8 mouse cellular contexts compared by ENCODE assay signal in the genomic region with DNA sequence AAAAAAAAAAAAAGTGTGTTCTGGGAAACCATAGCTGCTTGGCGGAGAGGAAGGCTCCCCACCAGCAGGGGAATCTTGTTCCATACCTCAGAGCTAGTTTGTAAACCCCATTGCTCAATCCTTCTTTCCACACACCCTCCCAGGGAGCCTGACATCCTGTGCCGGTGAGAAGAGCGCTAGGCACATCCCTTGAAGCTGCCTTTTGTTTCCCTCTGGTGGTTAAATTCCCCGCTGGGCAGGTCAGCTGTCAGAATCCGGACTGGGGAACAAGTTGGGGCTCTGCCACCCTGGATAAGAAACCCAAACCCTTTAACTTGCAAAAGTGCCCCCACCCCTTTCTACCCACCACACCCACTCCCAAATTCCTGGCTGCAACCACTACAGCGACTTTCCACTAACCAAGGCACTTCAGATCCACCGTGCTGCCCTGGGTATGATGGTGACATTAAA. TPM values are rescaled to one million over a fixed set of nuclear protein-coding genes. Genes with fewer than 3 reads are reported as not detected.
DNase-seq lines count a peak whose midpoint lies in the region; ATAC-seq and TF ChIP-seq lines count a peak whose summit lies in the region.

No protein-coding gene starts in this region.

- DNase-seq in hindbrain, embryonic 11.5 days (ENCODE audit: low spot score): peak; percentile 14
- DNase-seq in hindbrain, embryonic 14.5 days (ENCODE audit: low spot score): no peak
- DNase-seq in cerebellum, postnatal 25 days: peak; percentile 19 to 23
- DNase-seq in forebrain, embryonic 14.5 days (ENCODE audit: low spot score): no peak
- DNase-seq in natural killer cell, adult 2 months (ENCODE audit: low spot score in 2 of 2): no peak

- TF ChIP-seq POLR2A in myocyte (IDR thresholded peaks at IDR 0.05; ENCODE audit: insufficient read length, low read depth): no peak

- H3K9me3 ChIP-seq in hindbrain, embryonic 11.5 days (ENCODE audit: control insufficient read depth, low read length): no peaks in the 10 kb centered on the region
- no peaks in the 10 kb centered on the region for H3K9me3 ChIP-seq in hindbrain, embryonic 14.5 days (ENCODE audit: control insufficient read depth, low read length)
- H3K9me3 ChIP-seq in heart, embryonic 14.5 days (ENCODE audit: control insufficient read depth, low read length): no peaks in the 10 kb centered on the region
- H3K9me3 ChIP-seq in limb, embryonic 13.5 days: no peaks in the 10 kb centered on the region
- no peaks in the 10 kb centered on the region for H3K9me3 ChIP-seq in forebrain, embryonic 14.5 days (replicated peaks; ENCODE audit: control insufficient read depth, low read length)

- H3K27me3 ChIP-seq in hindbrain, embryonic 11.5 days (ENCODE audit: control insufficient read depth, insufficient read depth, low read length): no peaks in the 10 kb centered on the region
- H3K27me3 ChIP-seq in hindbrain, embryonic 14.5 days (ENCODE audit: control insufficient read depth, insufficient read depth, low read length): 0 out of 2 replicates have a peak, but pooled peaks cover 3% of the 10 kb centered on the region
- H3K27me3 ChIP-seq in heart, embryonic 14.5 days (ENCODE audit: control insufficient read depth, insufficient read depth, low read length): 0 out of 2 replicates have a peak, but pooled peaks cover 4% of the 10 kb centered on the region
- no peaks in the 10 kb centered on the region for H3K27me3 ChIP-seq in limb, embryonic 13.5 days
- H3K27me3 ChIP-seq in myocyte (ENCODE audit: control insufficient read depth, insufficient read depth, insufficient read length): no peaks in the 10 kb centered on the region
- H3K27me3 ChIP-seq in forebrain, embryonic 14.5 days (replicated peaks; ENCODE audit: control insufficient read depth, insufficient read depth, low read length): no peaks in the 10 kb centered on the region

- H3ac ChIP-seq in myocyte (ENCODE audit: control insufficient read depth, insufficient read length): no peak overlapping the region

- H3K9ac ChIP-seq in hindbrain, embryonic 11.5 days (ENCODE audit: low read depth, low read length): no peak overlapping the region
- H3K9ac ChIP-seq in hindbrain, embryonic 14.5 days: no peak overlapping the region
- no peak overlapping the region for H3K9ac ChIP-seq in heart, embryonic 14.5 days (ENCODE audit: low read length)
- H3K9ac ChIP-seq in limb, embryonic 13.5 days: no peak overlapping the region
- H3K9ac ChIP-seq in forebrain, embryonic 14.5 days (ENCODE audit: low read length): no peak overlapping the region

- no peak overlapping the region for H3K4me2 ChIP-seq in hindbrain, embryonic 11.5 days (replicated peaks; ENCODE audit: low read depth, low read length)
- H3K4me2 ChIP-seq in hindbrain, embryonic 14.5 days (replicated peaks): no peak overlapping the region
- H3K4me2 ChIP-seq in heart, embryonic 14.5 days (ENCODE audit: low read length): peak overlapping the region; percentile 55
- peak overlapping the region; percentile 69 for H3K4me2 ChIP-seq in limb, embryonic 13.5 days (replicated peaks)
- peak overlapping the region; percentile 68 for H3K4me2 ChIP-seq in myocyte (ENCODE audit: low read depth)
- no peak overlapping the region for H3K4me2 ChIP-seq in forebrain, embryonic 14.5 days (ENCODE audit: low read length)

- H3K4me1 ChIP-seq in hindbrain, embryonic 11.5 days (replicated peaks; ENCODE audit: control insufficient read depth, insufficient read depth, low read length): no peaks in the 10 kb centered on the region
- 0 out of 2 replicates have a peak, but pooled peaks cover 3% of the 10 kb centered on the region for H3K4me1 ChIP-seq in hindbrain, embryonic 14.5 days (replicated peaks; ENCODE audit: control insufficient read depth, insufficient read depth, low read length)
- peaks cover 7% of the 10 kb centered on the region in 2 experiments; a peak in 2 of 4 replicates for H3K4me1 ChIP-seq in heart, embryonic 14.5 days (ENCODE audit: control insufficient read depth in 2 of 2, insufficient read depth in 2 of 2, low read length in 2 of 2)
- H3K4me1 ChIP-seq in limb, embryonic 13.5 days: peaks cover 30% of the 10 kb centered on the region
- H3K4me1 ChIP-seq in forebrain, embryonic 14.5 days (ENCODE audit: control insufficient read depth, insufficient read depth, low read length): no peaks in the 10 kb centered on the region

- no peak overlapping the region for H3K27ac ChIP-seq in hindbrain, embryonic 11.5 days (ENCODE audit: low read depth, low read length)
- H3K27ac ChIP-seq in hindbrain, embryonic 14.5 days: no peak overlapping the region
- H3K27ac ChIP-seq in heart, embryonic 14.5 days (replicated peaks in 1 of 2; ENCODE audit: control insufficient read depth in 1 of 2, insufficient read depth in 1 of 2, low read depth in 2 of 2, low read length in 2 of 2): no peak overlapping the region
- no peak overlapping the region for H3K27ac ChIP-seq in limb, embryonic 13.5 days
- H3K27ac ChIP-seq in forebrain, embryonic 14.5 days (ENCODE audit: low read depth, low read length): no peak overlapping the region

- ATAC-seq in hindbrain, embryonic 11.5 days (ENCODE audit: low FRiP score): no peak
- ATAC-seq in hindbrain, embryonic 14.5 days (ENCODE audit: low FRiP score): no peak
- ATAC-seq in heart, embryonic 14.5 days (ENCODE audit: insufficient number of reproducible peaks, insufficient read depth, low FRiP score, low read depth): no peak
- ATAC-seq in limb, embryonic 13.5 days (ENCODE audit: low FRiP score, low read depth): no peak
- no peak for ATAC-seq in forebrain, embryonic 14.5 days

- H3K79me2 ChIP-seq in myocyte (ENCODE audit: control insufficient read depth, insufficient read depth): peaks cover 12% of the 10 kb centered on the region

- H3K36me3 ChIP-seq in hindbrain, embryonic 11.5 days (ENCODE audit: control insufficient read depth, insufficient read depth, low read length): no peaks in the 10 kb centered on the region
- H3K36me3 ChIP-seq in hindbrain, embryonic 14.5 days (replicated peaks; ENCODE audit: control insufficient read depth, insufficient read depth): no peaks in the 10 kb centered on the region
- no peaks in the 10 kb centered on the region for H3K36me3 ChIP-seq in heart, embryonic 14.5 days (ENCODE audit: control insufficient read depth, insufficient read depth, low read length)
- no peaks in the 10 kb centered on the region for H3K36me3 ChIP-seq in limb, embryonic 13.5 days
- H3K36me3 ChIP-seq in myocyte (ENCODE audit: control insufficient read depth, insufficient read depth): no peaks in the 10 kb centered on the region
- no peaks in the 10 kb centered on the region for H3K36me3 ChIP-seq in forebrain, embryonic 14.5 days (ENCODE audit: control insufficient read depth, insufficient read depth, low read length)

- no peak overlapping the region for H3K4me3 ChIP-seq in hindbrain, embryonic 11.5 days (ENCODE audit: low read depth, low read length)
- H3K4me3 ChIP-seq in hindbrain, embryonic 14.5 days (replicated peaks; ENCODE audit: low read length): no peak overlapping the region
- H3K4me3 ChIP-seq in heart, embryonic 14.5 days (ENCODE audit: control insufficient read depth in 1 of 2, insufficient read depth in 1 of 2, low read depth in 1 of 2, low read length in 2 of 2): 0 out of 4 replicates have a peak overlapping the region, but pooled peaks of 1 of the 2 experiments have one; percentile 13
- peak overlapping the region; percentile 1; the same call in 1 of the 2 replicates for H3K4me3 ChIP-seq in limb, embryonic 13.5 days
- peak overlapping the region; percentile 82 for H3K4me3 ChIP-seq in myocyte
- H3K4me3 ChIP-seq in forebrain, embryonic 14.5 days (ENCODE audit: low read depth, low read length): no peak overlapping the region

- 6% methylated on average over 7 of the region's 7 CpGs for WGBS in hindbrain, embryonic 11.5 days
- WGBS in hindbrain, embryonic 14.5 days: 12% methylated on average over 7 of the region's 7 CpGs
- WGBS in heart, embryonic 14.5 days: 3% methylated on average over 7 of the region's 7 CpGs
- WGBS in limb, embryonic 13.5 days: 7% methylated on average over 7 of the region's 7 CpGs
- 15% methylated on average over 7 of the region's 7 CpGs for WGBS in forebrain, embryonic 14.5 days

RNA-seq across cellular contexts. Expression of a gene that starts 2.2 kb away (rescaled TPM):
- polyA plus RNA-seq in hindbrain, embryonic 11.5 days (2014; fragmentation: Nextera tagmentation; extraction: Ambion mirVana): 18.6 and 20.6 TPM in 2 replicates
- polyA plus RNA-seq in hindbrain, embryonic 14.5 days (2014; fragmentation: Nextera tagmentation; extraction: Ambion mirVana): 28.3 and 45.1 TPM in 2 replicates
- polyA plus RNA-seq in heart, embryonic 14.5 days (2014; fragmentation: Nextera tagmentation; extraction: Ambion mirVana): 89.6 and 105 TPM in 2 replicates
- polyA plus RNA-seq in limb, embryonic 13.5 days (2015; fragmentation: Nextera tagmentation; extraction: Ambion mirVana): 121 and 130 TPM in 2 replicates
- polyA plus RNA-seq in myocyte (2012; fragmentation: generic; extraction: Trizol): 1,312 TPM
- polyA plus RNA-seq in forebrain, embryonic 14.5 days (2014; fragmentation: Nextera tagmentation; extraction: Ambion mirVana): 24.7 and 29.7 TPM in 2 replicates

RNA-seq across cellular contexts. Expression of a gene that starts 9.4 kb away (rescaled TPM):
- polyA plus RNA-seq in hindbrain, embryonic 11.5 days (2014; fragmentation: Nextera tagmentation; extraction: Ambion mirVana): 0.24 TPM in 1 of 2 replicates, not detected in the other
- 0.95 and 1.1 TPM in 2 replicates for polyA plus RNA-seq in hindbrain, embryonic 14.5 days (2014; fragmentation: Nextera tagmentation; extraction: Ambion mirVana)
- 0.43 and 0.97 TPM in 2 replicates for polyA plus RNA-seq in heart, embryonic 14.5 days (2014; fragmentation: Nextera tagmentation; extraction: Ambion mirVana)
- 0.31 TPM in 1 of 2 replicates, not detected in the other for polyA plus RNA-seq in limb, embryonic 13.5 days (2015; fragmentation: Nextera tagmentation; extraction: Ambion mirVana)
- polyA plus RNA-seq in myocyte (2012; fragmentation: generic; extraction: Trizol): 4.4 TPM
- polyA plus RNA-seq in forebrain, embryonic 14.5 days (2014; fragmentation: Nextera tagmentation; extraction: Ambion mirVana): 0.27 and 0.37 TPM in 2 replicates

RNA-seq across cellular contexts. Expression of a gene that starts 20.6 kb away (rescaled TPM):
- polyA plus RNA-seq in hindbrain, embryonic 11.5 days (2014; fragmentation: Nextera tagmentation; extraction: Ambion mirVana): not detected in 2 replicates
- polyA plus RNA-seq in hindbrain, embryonic 14.5 days (2014; fragmentation: Nextera tagmentation; extraction: Ambion mirVana): not detected in 2 replicates
- polyA plus RNA-seq in heart, embryonic 14.5 days (2014; fragmentation: Nextera tagmentation; extraction: Ambion mirVana): not detected in 2 replicates
- polyA plus RNA-seq in limb, embryonic 13.5 days (2015; fragmentation: Nextera tagmentation; extraction: Ambion mirVana): not detected in 2 replicates
- polyA plus RNA-seq in myocyte (2012; fragmentation: generic; extraction: Trizol): not detected
- not detected in 2 replicates for polyA plus RNA-seq in forebrain, embryonic 14.5 days (2014; fragmentation: Nextera tagmentation; extraction: Ambion mirVana)

RNA-seq across cellular contexts. Expression of a gene that starts 41.3 kb away (rescaled TPM):
- 6.9 and 7.8 TPM in 2 replicates for polyA plus RNA-seq in hindbrain, embryonic 11.5 days (2014; fragmentation: Nextera tagmentation; extraction: Ambion mirVana)
- 16.8 and 21.9 TPM in 2 replicates for polyA plus RNA-seq in hindbrain, embryonic 14.5 days (2014; fragmentation: Nextera tagmentation; extraction: Ambion mirVana)
- 7.4 and 8.3 TPM in 2 replicates for polyA plus RNA-seq in heart, embryonic 14.5 days (2014; fragmentation: Nextera tagmentation; extraction: Ambion mirVana)
- 50.2 and 64.6 TPM in 2 replicates for polyA plus RNA-seq in limb, embryonic 13.5 days (2015; fragmentation: Nextera tagmentation; extraction: Ambion mirVana)
- polyA plus RNA-seq in myocyte (2012; fragmentation: generic; extraction: Trizol): 19.9 TPM
- polyA plus RNA-seq in forebrain, embryonic 14.5 days (2014; fragmentation: Nextera tagmentation; extraction: Ambion mirVana): 11.0 and 12.2 TPM in 2 replicates

RNA-seq across cellular contexts. Expression of a gene that starts 52.5 kb away (rescaled TPM):
- polyA plus RNA-seq in hindbrain, embryonic 11.5 days (2014; fragmentation: Nextera tagmentation; extraction: Ambion mirVana): 290 and 308 TPM in 2 replicates
- 201 and 234 TPM in 2 replicates for polyA plus RNA-seq in hindbrain, embryonic 14.5 days (2014; fragmentation: Nextera tagmentation; extraction: Ambion mirVana)
- 615 and 692 TPM in 2 replicates for polyA plus RNA-seq in heart, embryonic 14.5 days (2014; fragmentation: Nextera tagmentation; extraction: Ambion mirVana)
- polyA plus RNA-seq in limb, embryonic 13.5 days (2015; fragmentation: Nextera tagmentation; extraction: Ambion mirVana): 1,181 and 1,271 TPM in 2 replicates
- 493 TPM for polyA plus RNA-seq in myocyte (2012; fragmentation: generic; extraction: Trizol)
- polyA plus RNA-seq in forebrain, embryonic 14.5 days (2014; fragmentation: Nextera tagmentation; extraction: Ambion mirVana): 163 and 235 TPM in 2 replicates

Comparison
In these comparisons a context has a peak if more than half of its experiments do, and no peak if none do; other contexts are left out.
1. DNase-seq: peak in hindbrain, embryonic 11.5 days (single experiment) and cerebellum, postnatal 25 days (2 of 2); none in hindbrain, embryonic 14.5 days (single experiment), forebrain, embryonic 14.5 days (single experiment) and natural killer cell, adult 2 months (0 of 2).
2. H3K4me2 ChIP-seq: peak in heart, embryonic 14.5 days (single experiment), limb, embryonic 13.5 days (single experiment) and myocyte (single experiment); none in hindbrain, embryonic 11.5 days (single experiment), hindbrain, embryonic 14.5 days (single experiment) and forebrain, embryonic 14.5 days (single experiment).
3. H3K4me3 ChIP-seq: peak in limb, embryonic 13.5 days (single experiment) and myocyte (single experiment); none in hindbrain, embryonic 11.5 days (single experiment), hindbrain, embryonic 14.5 days (single experiment) and forebrain, embryonic 14.5 days (single experiment).
4. RNA of a gene that starts 2.2 kb away (polyA plus RNA-seq): 1,312 TPM in myocyte (single experiment); 121 to 130 TPM in limb, embryonic 13.5 days, 89.6 to 105 TPM in heart, embryonic 14.5 days, 28.3 to 45.1 TPM in hindbrain, embryonic 14.5 days, 24.7 to 29.7 TPM in forebrain, embryonic 14.5 days and 18.6 to 20.6 TPM in hindbrain, embryonic 11.5 days; every median in the first group is over 10 times any median in the second.